Mouse (Mus musculus): ENCODE measurements around the gene Cenpb. TPM values are rescaled to one million over a fixed set of nuclear protein-coding genes. Genes with fewer than 3 reads are reported as not detected.
A peak's percentile ranks its signal among the peaks of the same experiment; 100 is the strongest.

Cenpb gene
- total and polyA plus RNA-seq, 3 experiments = 47.7 to 94.5 (median 88.5) TPM

- DNase-seq = no peak
Measured at GRCm38 (mm10) chr2:131200710-131201109, 20.8 kb upstream of the Cenpb start.

DNA sequence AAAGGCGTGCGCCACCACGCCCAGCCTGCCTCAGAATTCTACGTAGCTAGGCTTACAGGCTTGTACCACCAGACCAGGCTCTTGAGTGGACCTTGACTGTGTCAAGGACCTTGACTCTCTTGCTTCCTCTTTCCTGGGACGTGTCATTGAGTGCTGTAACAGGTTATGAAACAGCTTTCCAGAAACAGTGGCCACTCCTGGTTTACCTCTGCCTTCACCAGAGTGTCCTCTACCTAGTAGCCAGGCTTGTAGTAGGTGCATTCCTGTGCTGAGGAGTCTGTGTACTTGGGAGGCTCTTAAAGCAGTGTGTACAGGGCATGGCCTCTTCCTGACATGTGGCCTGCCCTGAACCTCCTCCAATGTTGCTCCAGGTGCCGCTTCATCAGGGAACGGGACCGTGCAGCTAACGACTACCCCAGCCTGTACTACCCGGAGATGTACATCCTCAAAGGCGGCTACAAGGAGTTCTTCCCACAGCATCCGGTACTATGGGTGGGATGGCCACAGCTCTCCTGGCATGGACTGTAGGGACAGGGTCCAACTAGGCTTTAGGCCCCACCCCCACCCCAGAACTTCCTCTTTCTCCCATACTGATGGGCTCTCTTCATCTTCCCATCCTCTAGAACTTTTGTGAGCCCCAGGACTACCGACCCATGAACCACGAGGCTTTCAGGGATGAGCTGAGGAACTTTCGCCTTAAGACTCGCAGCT lies 16.9 kb upstream of the Cenpb start:
- DNase-seq = no peak

DNA sequence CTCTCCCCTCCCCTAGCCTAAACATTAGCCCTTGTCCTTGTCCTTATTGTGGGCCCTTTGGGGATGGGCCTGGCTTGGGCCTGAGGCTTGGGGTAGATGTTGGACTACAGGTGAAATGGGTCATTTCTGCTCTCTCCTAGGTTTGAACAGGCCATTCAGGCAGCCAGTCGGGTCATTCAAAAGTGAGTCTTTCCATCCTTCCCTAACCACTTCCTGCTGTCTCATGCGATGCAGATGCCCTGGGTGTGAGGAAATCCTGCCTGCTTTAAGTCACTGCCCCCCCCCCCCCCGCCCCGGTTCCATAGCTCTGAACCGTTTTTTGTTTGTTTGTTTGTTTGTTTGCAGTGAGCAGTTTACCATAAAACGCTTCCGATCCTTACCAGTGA lies 11.1 kb upstream of the Cenpb start:
- DNase-seq = no peak

GRCm38 (mm10) chr2:131190344-131191004 lies 10.6 kb upstream of the Cenpb start:
- DNase-seq = no peak

DNA sequence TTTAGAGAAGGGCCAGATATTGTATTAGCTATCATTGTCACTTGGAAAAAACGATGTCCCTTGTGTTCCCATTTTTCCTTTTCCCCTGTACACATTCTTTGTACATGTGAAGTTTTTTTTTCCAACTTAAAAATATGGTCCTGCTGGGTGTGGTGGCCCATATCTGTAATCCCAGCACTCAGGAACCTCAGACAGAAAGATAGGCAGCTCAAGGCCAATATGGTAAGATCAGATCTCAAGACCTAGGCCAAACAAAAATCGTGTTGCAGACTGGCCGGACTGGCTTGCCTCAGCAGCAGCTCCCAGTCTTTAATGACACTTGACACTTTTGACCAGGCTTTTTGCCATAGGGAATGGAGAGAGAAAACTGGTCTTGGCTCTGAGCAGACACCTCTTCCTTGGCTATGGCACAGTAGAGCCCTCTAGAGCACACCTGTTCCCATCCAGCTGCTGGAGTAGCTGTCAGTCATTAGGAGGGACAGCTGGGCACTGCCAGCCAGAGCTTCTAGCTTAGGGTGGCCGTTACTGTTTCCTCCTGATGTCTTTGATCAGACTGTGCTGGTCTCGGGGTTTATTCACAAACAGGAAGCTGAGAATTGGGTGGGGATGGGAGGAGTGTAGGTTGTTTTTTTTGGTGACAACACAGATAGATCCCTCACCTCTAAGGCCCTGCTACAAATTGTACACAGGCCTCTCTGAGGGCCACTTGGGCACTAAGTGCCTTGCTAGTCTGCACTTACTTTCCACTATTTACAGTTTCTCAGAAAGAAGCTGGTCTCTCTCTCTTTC lies 9.8 kb upstream of the Cenpb start:
- no peak for DNase-seq

DNA sequence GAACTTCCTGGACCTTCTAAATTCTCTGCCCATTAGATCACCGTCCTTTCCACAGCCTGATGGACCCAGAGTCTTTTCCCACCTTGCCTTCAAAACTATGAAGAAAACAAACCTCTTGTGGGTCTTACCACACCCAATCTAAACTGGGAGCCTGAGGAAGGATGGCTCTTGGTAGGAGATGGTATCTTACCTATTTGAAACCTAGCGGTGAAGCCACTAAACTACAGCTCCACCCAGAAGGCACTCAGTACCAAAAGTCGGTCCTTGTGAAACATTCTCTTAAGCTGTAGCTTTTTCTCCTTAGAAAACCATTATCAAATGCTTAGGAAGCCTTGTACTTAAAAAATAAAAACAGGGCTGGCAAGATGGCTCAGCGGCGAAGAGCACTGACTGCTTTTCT lies 8.4 kb upstream of the Cenpb start:
- no peak for DNase-seq

GRCm38 (mm10) chr2:131187602-131187922 lies 7.7 kb upstream of the Cenpb start:
- DNase-seq = no peak

GRCm38 (mm10) chr2:131186771-131187601 lies 7.1 kb upstream of the Cenpb start, which contains the start of the genes Cdc25b and Spef1:
TSS of gene Cdc25b (plus strand) at chr2:131186949.
TSS of gene Spef1 (minus strand) at chr2:131187282.
- peak; percentile 91 for DNase-seq

GRCm38 (mm10) chr2:131186343-131186742 lies 6.5 kb upstream of the Cenpb start:
- DNase-seq = no peak

DNA sequence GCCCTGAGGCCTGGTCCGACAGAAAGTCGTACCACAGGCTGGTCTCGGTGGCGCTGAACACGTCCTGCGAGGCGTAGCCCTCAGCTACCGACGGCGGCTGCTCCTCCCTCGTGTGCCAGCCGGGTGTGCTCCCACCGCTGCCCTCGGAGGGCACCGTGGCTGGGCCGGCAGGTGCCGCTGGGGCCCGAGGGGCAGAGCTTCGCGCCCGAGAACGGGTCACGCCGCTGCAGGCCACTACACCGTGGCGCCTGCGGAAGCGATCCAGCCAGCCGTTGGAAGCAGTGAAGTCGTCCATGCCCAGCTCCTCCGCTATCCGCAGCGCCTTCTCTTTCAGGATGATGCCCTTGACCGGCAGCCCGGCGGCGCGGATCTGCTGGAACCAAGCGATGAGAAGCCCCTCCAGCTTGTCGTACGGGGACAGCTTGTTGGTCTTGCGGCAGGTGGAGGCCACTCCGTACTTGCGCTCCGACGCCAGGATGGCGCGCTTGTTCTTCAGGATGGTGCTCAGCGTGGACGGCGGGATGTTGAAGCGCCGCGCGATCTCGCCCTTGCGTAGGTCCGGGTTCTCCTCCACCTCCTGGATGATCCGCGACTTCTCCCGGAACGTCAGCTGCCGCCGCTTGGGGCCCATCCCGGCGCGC lies 501 bp downstream of the Cenpb start:
- peak; percentile 76 for DNase-seq

DNA sequence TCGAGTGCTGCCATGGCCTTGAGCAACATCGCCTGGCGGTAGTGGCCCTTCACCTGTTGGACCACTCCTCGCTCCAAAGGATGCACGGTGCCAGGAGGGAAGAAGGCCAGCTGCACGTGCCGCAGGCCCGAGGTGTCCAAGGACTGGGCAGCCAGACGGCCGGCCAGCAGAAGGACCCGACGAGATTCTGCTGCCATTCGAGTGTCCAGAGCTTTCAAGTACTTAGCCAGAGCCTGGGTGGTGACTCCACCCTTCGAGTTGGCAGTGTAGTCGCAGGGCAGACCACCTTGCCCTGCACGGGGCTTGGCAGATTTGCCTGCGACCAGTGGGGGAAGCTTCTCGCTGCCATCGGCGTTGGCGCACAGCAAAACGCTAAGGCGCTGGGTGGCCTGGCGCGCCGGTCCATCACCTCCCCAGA lies 1.0 kb downstream of the Cenpb start:
- no peak for DNase-seq

- no peak for DNase-seq
Measured at GRCm38 (mm10) chr2:131177932-131178331, 1.9 kb downstream of the Cenpb start.

GRCm38 (mm10) chr2:131176491-131176890 lies 3.4 kb downstream of the Cenpb start:
- peak; percentile 31 for DNase-seq

GRCm38 (mm10) chr2:131175945-131176309 lies 3.9 kb downstream of the Cenpb start:
- no peak for DNase-seq

DNA sequence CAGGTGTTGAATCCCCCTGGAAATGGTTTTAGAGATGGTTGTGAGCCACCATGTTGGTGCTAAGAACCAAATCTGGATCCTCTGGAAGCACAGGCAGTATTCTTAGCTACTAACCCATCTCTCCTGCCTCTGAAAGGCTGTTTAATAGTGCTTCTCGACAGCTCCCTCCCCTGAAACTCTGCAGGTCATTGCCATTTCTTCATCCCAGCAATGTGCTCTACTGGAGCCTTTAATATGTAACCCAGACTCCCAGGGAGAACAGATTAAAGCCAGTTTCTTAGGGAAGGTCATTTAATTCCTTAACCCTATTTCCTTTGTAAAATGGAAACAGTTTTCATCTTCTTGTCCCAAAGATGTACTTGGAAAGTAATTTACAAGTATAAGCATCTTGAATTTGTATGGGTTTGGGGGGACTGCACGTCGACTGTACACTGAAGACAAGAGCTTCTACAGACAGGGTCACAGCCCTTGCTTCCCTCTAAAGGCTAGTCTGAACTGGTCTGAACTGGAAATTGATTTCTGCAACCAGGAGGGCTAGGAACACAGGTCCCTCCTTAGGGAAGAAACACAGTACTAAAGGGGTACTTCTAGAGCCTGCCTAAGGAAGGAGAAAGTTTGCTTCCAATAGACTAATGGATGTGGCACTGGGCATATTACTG lies 4.5 kb downstream of the Cenpb start:
- no peak for DNase-seq

GRCm38 (mm10) chr2:131174700-131175099 lies 5.2 kb downstream of the Cenpb start:
- DNase-seq = peak; percentile 73

- DNase-seq = no peak
Measured at GRCm38 (mm10) chr2:131172322-131172721, 7.5 kb downstream of the Cenpb start.

DNA sequence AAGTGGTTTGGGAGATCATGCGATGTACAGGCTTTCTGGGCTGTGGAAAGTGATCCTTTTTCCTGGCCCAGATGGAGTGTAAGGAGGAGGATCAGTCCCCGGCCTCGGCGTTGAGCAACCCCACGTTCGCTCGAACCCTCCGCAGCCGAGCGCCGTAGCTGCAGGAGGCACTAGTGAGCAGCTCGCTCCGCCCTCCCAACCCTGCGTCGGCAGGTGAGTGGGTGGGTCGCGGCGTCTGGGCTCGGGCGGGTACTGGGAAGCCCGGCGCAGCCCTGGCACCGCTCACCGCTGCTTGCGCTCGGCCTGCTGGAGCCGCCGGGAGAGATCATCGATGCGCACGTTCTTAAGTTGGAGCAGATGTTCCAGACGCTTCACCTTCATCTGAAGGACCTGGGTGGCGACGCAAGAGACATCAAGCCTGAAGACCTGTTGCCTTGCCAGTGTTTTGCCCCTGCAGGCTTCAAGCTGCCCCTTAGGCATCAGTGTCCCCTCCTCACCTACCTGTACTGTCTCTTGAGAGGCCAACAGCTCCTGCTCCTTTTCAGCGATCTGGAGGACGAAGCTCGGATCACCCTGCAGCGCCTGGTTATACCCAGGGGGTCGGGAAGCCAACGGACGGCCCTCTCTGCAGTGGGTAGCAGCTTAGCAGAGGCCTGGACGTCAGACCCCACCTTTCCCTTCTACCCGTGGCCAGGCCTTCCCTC lies 8.3 kb downstream of the Cenpb start:
- DNase-seq = peak; percentile 88

GRCm38 (mm10) chr2:131170936-131171335 lies 8.9 kb downstream of the Cenpb start:
- no peak for DNase-seq

DNA sequence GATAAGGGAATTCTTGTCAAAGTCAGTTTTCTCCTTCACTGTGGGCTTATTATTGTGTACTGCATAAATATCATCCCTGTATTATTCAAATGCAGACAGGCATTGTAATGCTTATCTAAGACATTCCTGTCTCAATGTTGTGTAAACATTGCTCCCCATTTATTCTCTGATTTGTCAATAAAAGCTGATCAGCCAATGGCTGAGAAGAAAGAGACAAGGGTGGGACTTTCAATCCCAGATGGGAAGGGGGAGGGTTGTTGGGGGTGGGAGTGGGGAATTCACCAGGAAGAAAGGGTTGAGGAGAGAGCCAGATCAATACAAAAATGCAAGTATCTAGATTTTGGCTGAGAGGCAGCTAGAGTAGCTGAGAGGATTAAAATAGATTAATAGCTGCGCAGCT lies 11.0 kb downstream of the Cenpb start:
- DNase-seq = no peak

Measured in adrenal gland, adult 2 months (tissue).